Mouse (Mus musculus): ENCODE data around the gene Klb. TPM values are rescaled to one million over a fixed set of nuclear protein-coding genes. Genes with fewer than 3 reads are reported as not detected.

Gene Klb
- polyA plus RNA-seq, 1 experiment, result 0.33 TPM

DNA sequence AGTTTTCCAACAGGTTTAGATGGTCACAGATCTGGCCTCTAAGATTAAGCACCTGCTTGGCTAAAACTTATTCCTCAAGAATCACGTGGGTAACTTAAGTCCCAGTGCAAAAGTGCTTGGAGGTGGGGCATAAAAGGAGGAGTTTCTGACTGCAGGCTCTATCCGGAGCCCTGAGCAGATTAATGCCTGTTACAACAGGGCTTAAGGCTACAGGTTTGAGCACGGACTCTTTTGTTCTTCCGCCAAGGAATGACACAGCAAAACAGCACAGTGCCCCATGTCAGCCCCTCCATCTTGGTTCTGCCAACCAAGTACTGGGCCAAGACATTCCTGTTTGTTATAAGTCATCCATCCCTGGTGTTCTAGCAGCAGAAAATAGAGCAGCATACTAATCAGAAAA is 80.2 kb downstream of the Klb start:
- no peak overlapping the region for H3K27ac ChIP-seq (ENCODE audit: insufficient read depth, low read length)
- H3K4me1 ChIP-seq (ENCODE audit: control insufficient read depth, insufficient read depth, low read length), result no peaks in the 10 kb centered on the region
- no peak for TF ChIP-seq POLR2A (IDR thresholded peaks at IDR 0.05; ENCODE audit: extremely low read depth, insufficient read depth, low read length)
- TF ChIP-seq CTCF (IDR thresholded peaks at IDR 0.05; ENCODE audit: extremely low read depth, insufficient read depth, low read length), result no peak
- no peak overlapping the region for H3K4me3 ChIP-seq (ENCODE audit: insufficient read depth, low read length)

- TF ChIP-seq CTCF (IDR thresholded peaks at IDR 0.05; ENCODE audit: extremely low read depth, insufficient read depth, low read length) (no peak), POLR2A (IDR thresholded peaks at IDR 0.05; ENCODE audit: extremely low read depth, insufficient read depth, low read length) (no peak)
- no peaks in the 10 kb centered on the region; the same call in 1 of the 2 replicates for H3K4me1 ChIP-seq (ENCODE audit: control insufficient read depth, insufficient read depth, low read length)
- no peak overlapping the region for H3K4me3 ChIP-seq (ENCODE audit: insufficient read depth, low read length)
- no peak overlapping the region for H3K27ac ChIP-seq (ENCODE audit: insufficient read depth, low read length)
Observed at GRCm38 (mm10) chr5:65429441-65429840, 81.3 kb downstream of the Klb start.

Other genes starting within 250 kb of the Klb start
- 46.9 and 49.1 TPM in 2 replicates for gene Klhl5, start 240.8 kb upstream of the Klb start, polyA plus RNA-seq (2012; rRNA removed)
- gene Wdr19, start 148.6 kb upstream of the Klb start, polyA plus RNA-seq (2012; rRNA removed), result 18.9 and 20.2 TPM in 2 replicates
- gene Rfc1, start 12.6 kb upstream of the Klb start, polyA plus RNA-seq (2012; rRNA removed), result 26.2 TPM in 2 replicates
- gene Rpl9, start 43.1 kb downstream of the Klb start, polyA plus RNA-seq (2012; rRNA removed), result 722 and 754 TPM in 2 replicates
- 40.6 and 43.7 TPM in 2 replicates for gene Lias, start 43.2 kb downstream of the Klb start, polyA plus RNA-seq (2012; rRNA removed)
- gene Ugdh, start 87.6 kb downstream of the Klb start, polyA plus RNA-seq (2012; rRNA removed), result 25.2 and 26.5 TPM in 2 replicates
- gene Gm43552, start 144.5 kb downstream of the Klb start, polyA plus RNA-seq (2012; rRNA removed), result 0.49 TPM in 1 of 2 replicates, not detected in the other
- 146 and 154 TPM in 2 replicates for gene Smim14, start 188.9 kb downstream of the Klb start, polyA plus RNA-seq (2012; rRNA removed)
- gene Ube2k, start 188.9 kb downstream of the Klb start, polyA plus RNA-seq (2012; rRNA removed), result 107 and 110 TPM in 2 replicates

Data from cortical plate, adult 2 months (tissue).